Mouse (Mus musculus) heart, adult 2 months (tissue): ENCODE measurements around the gene Lrrc72.

Source experiments
- CTCF ChIP-seq: fragments of 200-600 bp; IDR thresholded peaks from 2 replicates; pipeline ENCODE4 v1.8.1; 2022; ENCODE audit warnings: antibody characterized with exemption, mild to moderate bottlenecking, moderate library complexity
- POLR2A ChIP-seq: fragments of 200-500 bp; IDR thresholded peaks from 2 replicates; pipeline ENCODE4 v1.6.1; 2011; ENCODE audit warnings: mild to moderate bottlenecking, low read depth, low read length, control low read depth; ENCODE audit not compliant: insufficient read depth

- TF ChIP-seq CTCF (no peak), POLR2A (no peak)
Observed at GRCm38 (mm10) chr12:36189610-36190009, 63.6 kb downstream of the Lrrc72 start.
